Mouse (Mus musculus): ENCODE results near the gene Kpna3. TPM values are rescaled to one million over a fixed set of nuclear protein-coding genes. Genes with fewer than 3 reads are reported as not detected.
"Not testable (repeated sequence)": the region's sequence is repeated elsewhere in the genome, so short reads cannot be mapped to it uniquely, and the experiment has no call there.

Gene Kpna3
- polyA plus RNA-seq, 1 experiment from 2014 or later: 22.5 TPM

DNA sequence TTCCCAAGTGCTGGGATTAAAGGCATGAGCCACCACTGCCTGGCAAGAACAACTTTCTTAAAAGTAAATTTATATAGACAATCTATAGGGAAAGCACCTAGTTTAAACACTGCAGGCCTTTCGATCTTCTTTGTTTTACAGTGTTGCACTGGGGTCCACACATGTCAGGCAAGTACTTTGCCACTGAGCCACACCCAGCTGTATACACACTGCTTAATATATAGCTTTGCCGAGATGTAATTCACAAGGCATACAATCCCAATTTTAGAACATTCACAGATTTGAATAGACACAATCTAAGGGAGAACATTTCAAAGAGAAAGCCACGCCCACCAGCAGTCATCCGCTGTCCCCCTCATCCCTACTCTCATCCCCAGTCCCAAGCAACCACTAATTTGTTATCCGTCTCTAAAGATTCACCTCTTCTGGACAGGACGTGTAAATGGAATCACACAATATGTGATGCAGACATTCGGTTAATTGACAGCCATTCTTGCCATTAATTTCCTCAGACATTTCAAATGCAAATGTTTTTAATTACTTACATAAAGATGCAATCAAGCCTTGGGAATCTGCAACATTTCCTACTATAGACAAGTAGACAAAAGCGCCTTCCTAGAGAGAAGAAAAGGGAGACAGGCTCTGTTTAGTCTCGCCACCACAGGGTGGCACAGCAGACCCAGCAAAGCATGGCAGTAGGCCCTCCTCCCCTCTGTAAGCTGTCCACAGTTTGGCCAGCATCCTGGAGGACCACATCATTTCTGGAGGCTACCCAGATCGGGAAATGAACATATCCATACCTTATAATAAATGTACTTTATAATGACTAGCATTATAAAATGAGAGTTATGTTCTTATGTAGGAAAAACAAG lies 92.6 kb downstream of the Kpna3 start:
- H3K27me3 ChIP-seq: no peaks in the 10 kb centered on the region
- H3K9ac ChIP-seq: no peak overlapping the region
- H3K36me3 ChIP-seq (replicated peaks): no peaks in the 10 kb centered on the region
- H3K27ac ChIP-seq (replicated peaks): no peak overlapping the region
- H3K4me2 ChIP-seq: no peak overlapping the region
- no peaks in the 10 kb centered on the region for H3K9me3 ChIP-seq (replicated peaks)
- H3K4me1 ChIP-seq (replicated peaks): no peaks in the 10 kb centered on the region
- no peak overlapping the region for H3K4me3 ChIP-seq (replicated peaks)
- 66% methylated on average over 10 of the region's 10 CpGs for WGBS (ENCODE audit: insufficient replicate concordance)
- ATAC-seq (ENCODE audit: insufficient read depth): no peak

DNA sequence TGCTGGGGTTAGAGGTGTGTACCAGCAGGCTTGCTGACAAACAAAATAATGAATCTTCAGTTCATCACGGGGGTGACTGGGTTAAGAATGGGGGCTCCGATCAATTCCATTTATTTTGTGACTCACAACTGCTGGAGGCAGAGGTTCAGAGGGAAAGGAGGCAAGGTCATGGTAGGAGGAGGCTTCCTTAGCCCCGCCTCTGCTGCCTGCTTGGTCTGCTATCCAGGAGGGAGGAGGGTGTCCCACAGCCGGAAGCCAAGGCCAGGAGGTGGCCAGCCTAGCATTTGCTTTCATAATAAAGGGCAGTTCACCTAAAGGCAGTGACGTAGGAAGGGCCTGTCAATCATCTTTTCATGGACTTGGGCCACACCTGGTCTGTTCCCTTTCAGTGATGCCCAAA lies 95.1 kb downstream of the Kpna3 start:
- H3K4me1 ChIP-seq (replicated peaks): no peaks in the 10 kb centered on the region
- no peaks in the 10 kb centered on the region for H3K27me3 ChIP-seq
- H3K9me3 ChIP-seq (replicated peaks): no peaks in the 10 kb centered on the region
- 60% methylated on average over 5 of the region's 5 CpGs for WGBS (ENCODE audit: insufficient replicate concordance)
- no peaks in the 10 kb centered on the region for H3K36me3 ChIP-seq (replicated peaks)
- ATAC-seq (ENCODE audit: insufficient read depth): no peak
- H3K27ac ChIP-seq (replicated peaks): no peak overlapping the region
- no peak overlapping the region for H3K9ac ChIP-seq
- H3K4me3 ChIP-seq (replicated peaks): no peak overlapping the region
- no peak overlapping the region for H3K4me2 ChIP-seq

DNA sequence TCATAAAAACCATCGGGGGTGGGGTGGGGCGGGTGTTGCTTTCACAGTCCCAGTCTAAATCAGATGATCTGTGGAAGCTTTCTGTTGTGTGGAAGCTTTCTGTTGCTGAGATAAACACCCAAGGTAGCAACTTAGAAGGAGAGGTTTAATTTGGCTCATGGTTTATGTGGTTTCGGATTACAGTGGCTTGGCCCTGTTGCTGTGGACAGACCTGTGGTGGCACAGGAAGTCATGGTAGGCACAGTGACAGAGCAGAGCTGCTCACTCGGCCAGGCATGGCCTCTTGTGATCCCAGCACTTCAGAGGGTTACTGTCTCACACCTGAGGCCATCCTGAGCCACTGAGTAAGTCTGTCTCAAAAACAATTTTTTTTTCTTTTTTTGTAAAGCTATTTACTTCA lies 100.3 kb downstream of the Kpna3 start:
- no peak overlapping the region for H3K4me2 ChIP-seq
- H3K9me3 ChIP-seq (replicated peaks): no peaks in the 10 kb centered on the region
- H3K4me3 ChIP-seq (replicated peaks): no peak overlapping the region
- H3K27ac ChIP-seq (replicated peaks): no peak overlapping the region
- H3K4me1 ChIP-seq (replicated peaks): no peaks in the 10 kb centered on the region
- ATAC-seq (ENCODE audit: insufficient read depth): no peak
- no peaks in the 10 kb centered on the region for H3K36me3 ChIP-seq (replicated peaks)
- WGBS (ENCODE audit: insufficient replicate concordance): 57% methylated on average over 4 of the region's 4 CpGs
- no peak overlapping the region for H3K9ac ChIP-seq
- no peaks in the 10 kb centered on the region for H3K27me3 ChIP-seq

DNA sequence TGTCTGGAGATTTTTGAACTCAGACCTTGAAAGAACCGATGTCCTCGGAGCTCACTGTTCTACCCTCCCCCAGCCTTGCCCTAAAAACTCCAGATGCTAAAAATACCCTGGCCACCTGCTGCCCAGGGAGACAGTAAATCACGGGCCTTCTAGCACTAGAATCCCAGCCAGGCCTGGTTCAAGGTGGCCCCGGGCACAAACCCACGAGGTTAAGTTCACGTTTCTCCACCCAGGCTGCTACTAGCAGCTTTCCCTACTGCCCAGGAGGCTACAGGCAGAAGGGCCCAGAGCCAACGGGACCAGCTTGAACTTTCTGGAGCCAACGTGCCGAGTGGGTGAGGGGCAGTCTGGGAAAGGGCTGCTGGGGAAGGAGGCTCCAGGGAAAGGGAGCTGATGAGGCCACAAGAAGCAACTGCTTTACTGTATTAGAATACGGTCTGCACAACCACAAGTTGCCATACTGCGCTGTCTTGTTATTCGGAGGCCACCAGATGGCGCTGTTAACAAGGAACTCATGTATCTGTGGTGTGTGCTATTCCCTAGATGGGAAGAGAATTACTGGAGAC lies 108.6 kb downstream of the Kpna3 start:
- no peak overlapping the region for H3K27ac ChIP-seq (replicated peaks)
- peaks cover 8% of the 10 kb centered on the region; the same call in 1 of the 2 replicates for H3K4me1 ChIP-seq (replicated peaks)
- ATAC-seq (ENCODE audit: insufficient read depth): peak; percentile 47; the same call in 1 of the 2 replicates
- H3K4me2 ChIP-seq: peak overlapping the region; percentile 25; the same call in 1 of the 2 replicates
- no peak overlapping the region for H3K9ac ChIP-seq
- WGBS (ENCODE audit: insufficient replicate concordance): 19% methylated on average over 13 of the region's 13 CpGs
- no peaks in the 10 kb centered on the region for H3K27me3 ChIP-seq
- H3K36me3 ChIP-seq (replicated peaks): no peaks in the 10 kb centered on the region
- no peaks in the 10 kb centered on the region for H3K9me3 ChIP-seq (replicated peaks)
- no peak overlapping the region for H3K4me3 ChIP-seq (replicated peaks)

DNA sequence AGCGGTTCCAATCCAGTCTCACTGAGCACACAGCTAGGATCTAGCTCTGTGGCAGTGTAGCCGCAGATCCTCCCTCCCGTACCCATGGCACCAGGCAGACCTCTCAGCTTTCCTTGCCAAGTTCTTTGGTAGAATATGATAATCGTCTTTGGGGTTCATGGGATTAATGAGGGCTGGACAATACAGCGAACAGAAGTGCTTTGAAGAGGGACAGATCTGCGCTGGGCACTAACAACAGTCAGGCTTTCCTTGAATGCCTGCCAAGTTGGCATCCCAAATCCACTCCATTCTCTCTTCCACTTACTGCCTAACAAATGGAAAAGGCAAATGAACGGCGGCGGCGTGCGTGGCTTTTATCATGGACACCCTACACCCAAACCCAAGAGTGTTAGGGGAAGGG lies 109.1 kb downstream of the Kpna3 start:
- H3K9me3 ChIP-seq (replicated peaks): no peaks in the 10 kb centered on the region
- 69% methylated on average over 11 of the region's 11 CpGs for WGBS (ENCODE audit: insufficient replicate concordance)
- peaks cover 8% of the 10 kb centered on the region; the same call in 1 of the 2 replicates for H3K4me1 ChIP-seq (replicated peaks)
- no peak overlapping the region for H3K27ac ChIP-seq (replicated peaks)
- H3K4me3 ChIP-seq (replicated peaks): no peak overlapping the region
- no peak for ATAC-seq (ENCODE audit: insufficient read depth)
- H3K27me3 ChIP-seq: no peaks in the 10 kb centered on the region
- no peak overlapping the region for H3K9ac ChIP-seq
- H3K4me2 ChIP-seq: no peak overlapping the region
- H3K36me3 ChIP-seq (replicated peaks): no peaks in the 10 kb centered on the region

DNA sequence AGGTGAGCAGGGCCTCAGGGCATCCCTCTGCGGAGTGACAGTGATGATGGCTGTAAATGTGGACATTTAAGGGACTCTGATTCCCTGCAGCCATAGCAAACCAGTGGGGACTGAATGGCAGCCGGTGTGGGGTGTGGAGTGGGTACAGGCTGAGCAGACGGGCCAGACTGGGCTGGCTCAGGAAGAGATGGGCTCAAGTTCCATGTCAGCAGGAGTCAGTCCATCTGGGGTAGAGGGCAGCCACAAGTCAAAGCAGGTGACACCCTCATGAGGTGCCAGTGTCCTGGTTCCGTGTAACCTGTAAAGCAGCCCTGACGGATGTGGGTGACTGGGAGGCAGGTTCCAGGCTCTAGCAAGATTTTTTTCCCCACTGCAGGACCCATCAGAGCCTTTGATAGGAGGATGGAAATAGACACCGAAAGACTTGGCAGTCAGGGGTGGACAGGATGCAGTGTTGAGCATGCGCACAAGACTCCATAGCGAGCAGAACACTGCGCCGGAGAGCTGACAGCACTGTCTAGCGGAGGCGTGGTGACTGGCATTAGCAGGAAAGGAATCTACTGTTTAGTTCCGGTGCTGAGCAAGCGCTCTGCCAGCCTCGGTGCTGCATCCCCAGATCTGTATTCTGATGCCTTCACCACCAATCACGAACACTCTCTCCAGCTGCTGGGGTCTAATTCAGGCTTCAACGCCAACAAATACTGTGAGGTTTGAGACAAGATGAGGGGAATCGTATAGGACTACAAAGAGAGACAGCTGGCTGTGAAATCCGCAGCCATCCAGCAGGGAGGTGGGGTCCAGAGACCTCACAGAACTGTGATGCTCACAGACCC lies 111.8 kb downstream of the Kpna3 start:
- H3K27ac ChIP-seq (replicated peaks): no peak overlapping the region
- WGBS (ENCODE audit: insufficient replicate concordance): 37% methylated on average over 19 of the region's 19 CpGs
- peak overlapping the region; percentile 21 for H3K4me3 ChIP-seq (replicated peaks)

DNA sequence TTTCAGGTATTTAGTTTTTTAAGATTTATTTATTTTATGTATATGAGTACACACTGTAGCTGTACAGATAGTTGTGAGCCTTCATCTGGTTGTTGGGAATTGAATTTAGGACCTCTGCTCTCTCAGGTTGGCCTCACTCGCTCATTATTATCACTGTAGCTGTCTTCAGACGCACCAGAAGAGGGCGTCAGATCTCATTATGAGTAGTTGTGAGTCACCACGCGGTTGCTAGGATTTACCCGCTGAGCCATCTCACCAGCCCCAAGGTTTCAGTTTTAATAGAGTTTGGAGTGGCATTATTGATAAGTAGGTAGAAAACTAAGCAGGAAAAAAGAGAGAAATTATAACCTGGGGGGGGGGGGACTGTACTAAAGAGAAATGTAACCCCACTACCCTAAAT lies 112.7 kb downstream of the Kpna3 start:
- H3K9me3 ChIP-seq (replicated peaks); H3K4me3 ChIP-seq (replicated peaks); H3K27ac ChIP-seq (replicated peaks); H3K9ac ChIP-seq; H3K36me3 ChIP-seq (replicated peaks); ATAC-seq (ENCODE audit: insufficient read depth); H3K27me3 ChIP-seq; H3K4me1 ChIP-seq (replicated peaks): not testable (repeated sequence)
- peak overlapping the region; percentile 48 for H3K4me2 ChIP-seq
- WGBS (ENCODE audit: insufficient replicate concordance): 32% methylated on average over 6 of the region's 6 CpGs

More for the DNA sequence above, 111.8 kb downstream of the Kpna3 start:
- Histone ChIP-seq H3K4me1 (replicated peaks) (peaks cover 8% of the 10 kb centered on the region; the same call in 1 of the 2 replicates), H3K9me3 (replicated peaks) (no peaks in the 10 kb centered on the region), H3K27me3 (no peaks in the 10 kb centered on the region), H3K9ac (no peak overlapping the region), H3K4me2 (peak overlapping the region; percentile 48), H3K36me3 (replicated peaks) (no peaks in the 10 kb centered on the region)
- ATAC-seq (ENCODE audit: insufficient read depth): peak; percentile 34

DNA sequence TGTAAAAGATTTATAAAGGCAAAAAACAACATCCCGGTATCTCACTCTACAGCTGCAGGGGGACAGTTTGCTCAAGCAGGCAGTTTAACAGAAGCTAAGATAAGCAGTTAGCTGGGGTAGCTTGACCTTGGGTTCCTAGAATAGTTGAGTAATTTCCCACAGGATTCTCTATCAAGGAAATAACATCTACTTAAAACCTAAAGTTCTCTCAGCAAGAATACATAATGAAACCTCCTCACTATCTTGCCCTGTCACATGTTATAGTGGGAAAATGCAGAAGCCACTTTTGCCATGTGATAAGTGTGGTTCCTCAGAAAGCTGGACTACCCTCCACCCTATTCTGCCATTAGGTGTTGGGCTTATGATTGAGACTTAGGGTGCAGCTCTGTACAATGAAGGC lies 116.9 kb downstream of the Kpna3 start:
- Histone ChIP-seq H3K4me3 (replicated peaks) (no peak overlapping the region), H3K9ac (no peak overlapping the region), H3K27ac (replicated peaks) (no peak overlapping the region), H3K27me3 (no peaks in the 10 kb centered on the region), H3K36me3 (replicated peaks) (no peaks in the 10 kb centered on the region), H3K4me1 (replicated peaks) (peaks cover 13% of the 10 kb centered on the region; the same call in 1 of the 2 replicates), H3K9me3 (replicated peaks) (no peaks in the 10 kb centered on the region), H3K4me2 (no peak overlapping the region)
- 61% methylated on average over 1 of the region's 1 CpGs for WGBS (ENCODE audit: insufficient replicate concordance)
- no peak for ATAC-seq (ENCODE audit: insufficient read depth)

DNA sequence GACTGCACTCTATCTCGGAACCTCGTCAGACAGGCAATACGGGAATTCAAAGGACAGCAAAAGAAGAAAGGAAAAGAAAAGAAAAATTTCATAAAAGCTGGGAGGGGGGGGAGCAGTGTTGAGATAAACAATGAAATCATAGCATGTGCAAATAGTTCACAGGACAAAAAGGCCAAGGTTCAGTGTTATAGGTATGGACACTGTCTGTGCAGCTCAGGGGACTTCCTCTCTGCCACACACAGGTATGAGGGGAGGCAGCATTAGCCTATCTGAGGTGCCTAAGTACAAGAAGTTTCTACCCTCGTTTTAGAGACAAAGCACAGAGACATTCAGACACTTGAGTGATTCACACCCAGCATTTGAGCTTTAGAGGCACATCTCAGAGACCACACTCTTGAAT lies 118.5 kb downstream of the Kpna3 start:
- H3K4me1 ChIP-seq (replicated peaks): peaks cover 10% of the 10 kb centered on the region; the same call in 1 of the 2 replicates
- ATAC-seq (ENCODE audit: insufficient read depth): no peak
- H3K9me3 ChIP-seq (replicated peaks): no peaks in the 10 kb centered on the region
- WGBS (ENCODE audit: insufficient replicate concordance): 69% methylated on average over 4 of the region's 4 CpGs
- H3K4me2 ChIP-seq: no peak overlapping the region
- no peak overlapping the region for H3K4me3 ChIP-seq (replicated peaks)
- H3K27ac ChIP-seq (replicated peaks): no peak overlapping the region
- H3K27me3 ChIP-seq: no peaks in the 10 kb centered on the region
- H3K9ac ChIP-seq: no peak overlapping the region
- H3K36me3 ChIP-seq (replicated peaks): no peaks in the 10 kb centered on the region

DNA sequence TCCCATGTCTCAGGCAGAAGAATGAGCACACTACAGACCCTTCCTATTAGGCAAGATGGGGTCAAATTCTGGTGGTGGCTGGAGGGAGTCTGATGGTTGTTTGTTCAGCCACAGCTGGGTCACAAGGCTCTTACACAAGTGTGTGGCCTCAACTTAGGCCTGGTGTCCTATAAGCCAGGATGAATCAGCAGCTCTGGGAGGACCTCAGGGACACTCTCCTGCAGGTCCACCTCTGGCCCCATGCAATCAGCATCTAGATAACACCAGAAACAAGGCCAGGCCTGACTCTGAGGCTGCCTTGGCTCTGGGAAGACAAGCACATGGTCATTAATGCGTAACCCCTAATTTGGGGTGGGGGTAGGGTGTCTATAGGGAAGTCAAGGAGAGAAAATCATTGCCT lies 118.9 kb downstream of the Kpna3 start:
- WGBS (ENCODE audit: insufficient replicate concordance): 55% methylated on average over 1 of the region's 1 CpGs
- Histone ChIP-seq H3K9me3 (replicated peaks) (no peaks in the 10 kb centered on the region), H3K36me3 (replicated peaks) (no peaks in the 10 kb centered on the region), H3K4me2 (no peak overlapping the region), H3K27ac (replicated peaks) (no peak overlapping the region), H3K4me1 (replicated peaks) (peaks cover 10% of the 10 kb centered on the region; the same call in 1 of the 2 replicates), H3K27me3 (no peaks in the 10 kb centered on the region), H3K4me3 (replicated peaks) (no peak overlapping the region), H3K9ac (no peak overlapping the region)
- peak; percentile 57 for ATAC-seq (ENCODE audit: insufficient read depth)

DNA sequence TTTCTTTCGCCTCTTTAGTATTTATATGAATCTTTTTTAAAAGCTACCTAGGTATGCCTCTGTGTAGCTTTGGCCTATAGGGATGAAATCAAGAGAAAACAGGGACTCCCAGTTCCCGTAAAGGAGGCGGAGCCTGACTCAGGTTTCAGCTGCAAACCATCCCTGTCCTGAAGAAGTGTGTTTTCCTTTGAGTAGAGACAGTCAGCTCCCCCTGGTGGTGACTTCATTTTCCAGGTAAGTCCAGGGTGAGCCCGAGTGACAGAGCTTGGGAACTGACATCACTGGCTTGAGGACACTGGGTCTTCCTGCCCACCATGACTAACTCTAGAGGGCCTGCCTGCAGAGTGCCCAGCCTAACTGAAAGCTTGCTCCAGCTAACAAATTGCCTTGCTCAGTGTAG lies 122.8 kb downstream of the Kpna3 start:
- Histone ChIP-seq H3K27me3 (no peaks in the 10 kb centered on the region), H3K9me3 (replicated peaks) (no peaks in the 10 kb centered on the region), H3K4me3 (replicated peaks) (no peak overlapping the region), H3K4me1 (replicated peaks) (peaks cover 10% of the 10 kb centered on the region; the same call in 1 of the 2 replicates), H3K27ac (replicated peaks) (no peak overlapping the region), H3K36me3 (replicated peaks) (no peaks in the 10 kb centered on the region), H3K9ac (no peak overlapping the region), H3K4me2 (no peak overlapping the region)
- no peak for ATAC-seq (ENCODE audit: insufficient read depth)
- 32% methylated on average over 4 of the region's 4 CpGs for WGBS (ENCODE audit: insufficient replicate concordance)

Measured in liver, embryonic 15.5 days (tissue).